Mouse (Mus musculus) kidney, postnatal 0 days (tissue): Measurements from ENCODE around the gene Fars2. TPM values are rescaled to one million over a fixed set of nuclear protein-coding genes. Genes with fewer than 3 reads are reported as not detected.
"Not testable (repeated sequence)": the region's sequence is repeated elsewhere in the genome, so short reads cannot be mapped to it uniquely, and the experiment has no call there.

Experiments
- ATAC-seq: fragments of 200-750 bp; cut with Nextera tagmentation; replicated peaks from 2 replicates; pipeline ENCODE4 v1.8.0; 2017; ENCODE audit warnings: low read depth, moderate number of reproducible peaks, moderate TSS enrichment, moderate library complexity; ENCODE audit not compliant: low FRiP score
- DNase-seq: peaks from one replicate; pipeline ENCODE4 v3.0.0-alpha.2; 2016; ENCODE audit warnings: low spot score
- H3K27ac ChIP-seq: fragments of 300-500 bp; sonication (generic); 2 replicates; pipeline ENCODE4 v1.5.1; 2014; ENCODE audit warnings: mild to moderate bottlenecking
- H3K27me3 ChIP-seq: fragments of 300-500 bp; sonication (generic); 2 replicates; pipeline ENCODE4 v1.6.1; 2014; ENCODE audit warnings: low read length, mixed read lengths; ENCODE audit not compliant: insufficient read depth
- H3K36me3 ChIP-seq: fragments of 300-500 bp; sonication (generic); 2 replicates; pipeline ENCODE4 v1.6.1; 2014; ENCODE audit warnings: low read length, mixed read lengths; ENCODE audit not compliant: insufficient read depth
- H3K4me1 ChIP-seq: fragments of 300-500 bp; sonication (generic); replicated peaks from 2 replicates; pipeline ENCODE4 v1.6.1; 2014; ENCODE audit warnings: antibody characterized with exemption, low read length, mixed read lengths; ENCODE audit not compliant: insufficient read depth
- H3K4me2 ChIP-seq: fragments of 300-500 bp; sonication (generic); 2 replicates; pipeline ENCODE4 v1.6.1; 2014; ENCODE audit warnings: mild to moderate bottlenecking, low read length, moderate library complexity, mixed read lengths
- H3K4me3 ChIP-seq: fragments of 300-500 bp; sonication (generic); replicated peaks from 2 replicates; pipeline ENCODE4 v1.5.1; 2014; ENCODE audit warnings: low read depth, low read length
- H3K9ac ChIP-seq: fragments of 300-500 bp; sonication (generic); 2 replicates; pipeline ENCODE4 v1.6.1; 2014; ENCODE audit warnings: low read depth, low read length
- H3K9me3 ChIP-seq: fragments of 300-500 bp; sonication (generic); replicated peaks from 2 replicates; pipeline ENCODE4 v1.6.1; 2016; ENCODE audit warnings: low read length, inconsistent platforms, mixed read lengths
- CTCF ChIP-seq: IDR thresholded peaks from 2 replicates; pipeline ENCODE4 v1.5.1; 2016; ENCODE audit warnings: antibody characterized with exemption, low read depth, mild to moderate bottlenecking, moderate library complexity
- WGBS: fragments of 180-500 bp; shearing (Covaris S2); extraction: QIAGEN DNeasy Blood & Tissue Kit; methylation state at CpG from one replicate; pipeline ENCODE4 v1.1.7; 2014; 5-methylcytosine and 5-hydroxymethylcytosine counted together
- polyA plus RNA-seq: library from polyadenylated mRNA; unstranded; fragments of >200 nt; fragmentation: Nextera tagmentation; extraction: Ambion mirVana; gene quantifications from 2 replicates; pipeline ENCODE4 v1.2.1, GENCODE M21; 2015

Fars2 gene
- polyA plus RNA-seq, 1 experiment from 2014 or later, result 54.7 TPM

DNA sequence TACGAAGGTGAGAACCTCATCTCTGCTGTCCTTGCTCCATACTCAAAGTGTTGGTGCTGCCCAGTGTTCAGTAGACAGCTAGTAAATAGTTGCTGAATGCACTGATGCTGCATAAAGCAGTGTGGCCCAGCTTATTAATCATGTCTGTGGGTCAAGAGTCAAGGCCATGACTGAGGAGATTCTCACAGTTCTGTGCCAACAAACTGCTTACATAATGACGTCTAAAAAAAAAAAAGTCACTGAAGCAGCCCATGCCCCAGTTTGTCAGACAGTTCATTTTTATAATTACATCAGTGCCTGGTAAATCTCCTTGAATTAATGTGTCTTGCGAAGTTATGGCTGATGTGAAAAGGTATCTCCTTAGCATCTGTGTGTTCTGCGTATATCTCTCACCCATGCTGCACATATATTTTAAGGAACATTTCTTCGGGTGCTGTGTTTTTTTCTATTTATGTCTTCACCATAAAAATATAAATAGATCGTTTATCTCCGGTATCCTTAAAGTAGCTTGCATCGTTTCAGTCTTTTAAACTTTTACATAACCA is 314.8 kb downstream of the Fars2 start:
- H3K27ac ChIP-seq, result no peak overlapping the region
- H3K9ac ChIP-seq, result no peak overlapping the region
- WGBS, result 82% methylated on average over 8 of the region's 8 CpGs
- ATAC-seq, result no peak
- H3K4me1 ChIP-seq, result no peaks in the 10 kb centered on the region
- no peaks in the 10 kb centered on the region for H3K36me3 ChIP-seq
- no peak for DNase-seq
- H3K4me2 ChIP-seq, result no peak overlapping the region
- no peak for TF ChIP-seq CTCF
- H3K4me3 ChIP-seq, result no peak overlapping the region
- no peaks in the 10 kb centered on the region for H3K27me3 ChIP-seq
- H3K9me3 ChIP-seq, result no peaks in the 10 kb centered on the region

DNA sequence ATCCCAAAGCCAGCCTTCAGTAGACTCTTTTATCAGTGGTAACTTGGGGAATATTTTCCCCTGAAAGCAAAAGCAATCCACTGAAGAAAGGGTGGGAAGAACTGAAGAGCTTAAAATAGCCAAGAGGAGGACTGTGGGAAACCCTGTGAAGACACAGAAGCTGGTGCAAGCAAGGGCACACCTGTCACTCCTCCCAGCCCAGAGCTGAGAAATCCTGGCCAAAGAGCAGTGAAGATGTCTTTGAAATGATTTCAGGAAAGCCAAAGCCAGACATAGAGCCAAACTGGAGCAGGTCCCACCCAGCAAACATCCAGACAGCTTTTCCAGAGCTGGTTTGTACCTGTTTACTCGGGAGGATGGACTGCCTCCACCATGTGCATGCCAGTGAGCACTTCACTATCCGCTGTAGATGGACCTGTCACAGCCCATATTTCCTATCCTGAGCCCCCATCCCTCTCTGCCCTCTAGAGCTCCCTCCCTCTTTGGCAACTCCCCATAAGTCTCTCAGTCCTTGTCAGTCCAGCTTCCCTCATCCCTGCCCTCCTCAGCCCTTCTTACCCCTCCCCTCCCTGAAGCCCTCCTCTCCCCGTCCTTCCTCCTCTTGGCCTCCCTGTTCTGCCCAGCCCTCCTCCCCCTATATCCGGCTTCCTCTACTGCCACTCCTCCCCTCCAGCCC is 327.7 kb downstream of the Fars2 start:
- Histone ChIP-seq H3K4me2 (no peak overlapping the region), H3K9ac (no peak overlapping the region), H3K27ac (no peak overlapping the region), H3K27me3 (no peaks in the 10 kb centered on the region), H3K36me3 (no peaks in the 10 kb centered on the region), H3K4me3 (no peak overlapping the region), H3K9me3 (no peaks in the 10 kb centered on the region), H3K4me1 (no peaks in the 10 kb centered on the region)
- ATAC-seq (0 out of 2 replicates have a peak, but pooled peaks have one; percentile 17), DNase-seq (no peak)
- TF ChIP-seq CTCF, result no peak
- 50% methylated on average over 4 of the region's 4 CpGs for WGBS

DNA sequence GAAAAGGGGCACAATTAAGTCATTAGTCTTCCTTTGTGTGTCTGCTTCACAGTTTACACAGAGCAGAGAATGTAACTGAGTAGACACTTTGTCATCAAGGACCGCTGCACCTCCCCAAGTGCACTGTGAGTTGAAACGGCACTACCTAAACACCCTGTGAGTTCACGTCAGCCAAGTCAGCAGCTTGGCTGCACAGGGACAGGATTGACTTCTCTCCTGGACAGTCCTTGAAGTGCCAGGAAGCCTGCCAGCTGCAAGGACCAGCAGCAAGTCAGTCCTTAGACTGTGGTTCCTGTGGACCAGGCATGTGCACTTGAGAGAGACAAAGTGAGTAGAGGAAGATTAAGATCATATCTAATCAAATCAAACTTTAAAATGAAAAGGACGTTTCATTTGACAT is 330.7 kb downstream of the Fars2 start:
- ATAC-seq, result no peak
- WGBS, result 42% methylated on average over 4 of the region's 4 CpGs
- TF ChIP-seq CTCF, result no peak

DNA sequence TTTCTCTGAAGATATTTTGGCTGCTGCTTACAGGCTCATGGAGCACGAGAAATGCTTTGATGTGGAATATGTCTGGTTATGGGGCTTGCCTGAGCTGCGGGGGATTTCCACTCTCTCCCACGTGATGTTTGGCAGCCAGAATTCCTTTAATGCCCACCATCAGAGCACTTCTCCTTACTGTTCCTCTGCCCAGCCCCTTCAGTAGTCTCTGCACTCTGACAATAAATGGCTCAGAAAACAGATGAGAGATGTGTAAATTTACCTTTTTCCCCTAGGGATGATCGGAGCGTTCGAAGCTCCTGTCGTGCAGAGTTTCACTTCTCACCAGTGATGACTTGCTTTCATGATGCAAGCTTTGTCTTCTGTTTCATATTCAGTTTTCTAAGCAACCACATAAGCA is 331.4 kb downstream of the Fars2 start:
- TF ChIP-seq CTCF, result no peak
- no peaks in the 10 kb centered on the region for H3K36me3 ChIP-seq
- no peaks in the 10 kb centered on the region for H3K27me3 ChIP-seq
- DNase-seq, result no peak
- no peaks in the 10 kb centered on the region for H3K9me3 ChIP-seq
- 72% methylated on average over 7 of the region's 7 CpGs for WGBS
- no peak for ATAC-seq
- no peak overlapping the region for H3K9ac ChIP-seq
- H3K4me1 ChIP-seq, result no peaks in the 10 kb centered on the region
- no peak overlapping the region for H3K4me3 ChIP-seq
- no peak overlapping the region for H3K4me2 ChIP-seq
- H3K27ac ChIP-seq, result no peak overlapping the region

More for the DNA sequence above, 330.7 kb downstream of the Fars2 start:
- no peak overlapping the region for H3K9ac ChIP-seq
- no peak overlapping the region for H3K4me2 ChIP-seq
- H3K9me3 ChIP-seq, result no peaks in the 10 kb centered on the region
- no peaks in the 10 kb centered on the region for H3K36me3 ChIP-seq
- H3K27ac ChIP-seq, result no peak overlapping the region
- H3K4me3 ChIP-seq, result no peak overlapping the region
- H3K4me1 ChIP-seq, result no peaks in the 10 kb centered on the region
- H3K27me3 ChIP-seq, result no peaks in the 10 kb centered on the region
- peak; percentile 11 for DNase-seq

DNA sequence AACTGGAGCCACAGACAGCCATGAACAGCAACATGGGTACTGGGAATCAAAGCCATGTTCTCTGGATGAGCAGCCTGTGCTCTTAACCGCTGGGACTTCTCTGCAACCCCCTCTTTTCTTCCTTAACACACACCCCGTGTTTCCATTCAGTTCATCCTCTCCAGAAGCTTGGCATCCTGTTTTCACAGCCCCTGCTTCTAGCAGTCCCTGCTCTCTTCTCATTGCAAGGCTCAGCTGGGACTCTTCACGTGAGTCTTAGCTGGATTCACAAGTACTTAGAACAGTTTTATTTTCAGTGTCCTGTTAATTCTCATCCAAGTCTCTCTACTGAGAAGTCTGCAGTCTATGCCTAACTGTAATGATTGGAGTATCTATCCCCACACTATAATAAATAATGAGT is 334.2 kb downstream of the Fars2 start:
- TF ChIP-seq CTCF, result no peak
- DNase-seq, result no peak
- no peaks in the 10 kb centered on the region for H3K4me1 ChIP-seq
- 71% methylated on average over 3 of the region's 3 CpGs for WGBS
- no peaks in the 10 kb centered on the region for H3K36me3 ChIP-seq
- no peak overlapping the region for H3K4me3 ChIP-seq
- H3K9ac ChIP-seq, result no peak overlapping the region
- no peak overlapping the region for H3K4me2 ChIP-seq
- ATAC-seq, result no peak
- H3K27me3 ChIP-seq, result no peaks in the 10 kb centered on the region
- H3K9me3 ChIP-seq, result no peaks in the 10 kb centered on the region
- no peak overlapping the region for H3K27ac ChIP-seq

DNA sequence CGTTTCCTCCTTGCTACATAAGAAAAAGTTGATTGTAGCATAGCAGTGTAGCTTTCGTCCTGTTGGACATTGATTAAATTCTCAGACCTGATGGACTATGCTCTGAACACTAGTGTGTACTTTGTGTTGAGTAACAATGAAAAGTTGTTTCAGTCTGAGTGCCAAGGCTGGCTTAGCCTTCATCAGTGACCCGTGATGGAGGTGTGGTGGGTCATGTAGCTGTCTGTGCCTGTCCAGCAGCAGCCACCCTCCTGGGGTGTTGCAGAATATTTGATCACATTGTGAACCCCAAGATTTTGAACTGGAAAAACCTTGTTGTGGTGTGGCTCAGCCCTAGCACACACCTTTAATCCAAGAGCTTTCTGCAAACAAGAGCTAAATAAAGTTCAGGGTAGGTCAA is 343.3 kb downstream of the Fars2 start:
- Histone ChIP-seq H3K36me3 (no peaks in the 10 kb centered on the region), H3K9me3 (no peaks in the 10 kb centered on the region), H3K4me1 (no peaks in the 10 kb centered on the region), H3K27me3 (no peaks in the 10 kb centered on the region), H3K4me3 (no peak overlapping the region), H3K9ac (no peak overlapping the region), H3K27ac (no peak overlapping the region), H3K4me2 (no peak overlapping the region)
- peak; percentile 66 for ATAC-seq
- TF ChIP-seq CTCF, result no peak
- WGBS, result 54% methylated on average over 3 of the region's 3 CpGs
- no peak for DNase-seq

DNA sequence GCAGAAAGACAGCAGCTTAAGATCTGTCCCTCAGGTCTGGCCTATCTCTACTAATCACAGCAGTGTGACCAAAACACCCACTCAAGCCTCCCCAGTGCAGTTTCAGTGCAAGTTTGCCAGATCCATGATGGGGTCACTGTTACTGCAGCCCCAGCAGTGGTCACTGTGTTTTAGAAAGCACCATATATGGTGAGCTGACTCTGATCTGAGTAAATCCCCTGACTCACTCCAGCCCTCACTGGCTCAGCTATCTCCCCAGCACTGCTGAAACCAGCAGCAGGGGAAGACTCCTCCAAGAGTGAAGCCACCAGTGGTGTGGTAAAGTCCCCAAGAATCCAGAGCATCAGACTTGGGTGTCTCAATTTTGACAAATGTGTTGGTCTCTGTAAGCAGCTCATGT is 346.5 kb downstream of the Fars2 start:
- H3K9me3 ChIP-seq, result no peaks in the 10 kb centered on the region
- no peak overlapping the region for H3K4me3 ChIP-seq
- no peaks in the 10 kb centered on the region for H3K4me1 ChIP-seq
- H3K36me3 ChIP-seq, result no peaks in the 10 kb centered on the region
- H3K27me3 ChIP-seq, result no peaks in the 10 kb centered on the region
- H3K27ac ChIP-seq, result no peak overlapping the region
- H3K4me2 ChIP-seq, result no peak overlapping the region
- H3K9ac ChIP-seq, result no peak overlapping the region
- ATAC-seq (no peak), DNase-seq (no peak)
- no peak for TF ChIP-seq CTCF

DNA sequence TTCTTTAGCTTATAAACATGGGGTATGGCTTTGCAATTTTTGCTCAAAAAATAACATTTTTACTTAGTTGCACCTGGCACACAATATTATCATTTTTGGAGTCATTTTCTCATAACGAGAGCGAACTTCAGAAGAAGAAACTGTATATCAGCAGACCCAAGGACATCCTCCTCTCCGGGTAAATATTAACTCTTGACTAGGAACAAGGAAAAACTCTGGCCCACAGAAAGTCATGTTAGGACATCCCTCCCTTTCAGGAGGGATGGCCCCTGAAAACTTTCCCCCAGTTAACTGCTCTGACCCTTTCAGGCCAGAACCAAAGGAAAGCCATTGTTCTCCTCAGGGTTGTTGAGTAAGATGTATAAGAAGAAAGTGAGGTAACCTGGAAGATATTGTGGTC is 348.9 kb downstream of the Fars2 start:
- not testable (repeated sequence) for H3K27me3 ChIP-seq, H3K4me2 ChIP-seq, H3K27ac ChIP-seq, H3K9ac ChIP-seq, DNase-seq, ATAC-seq, H3K9me3 ChIP-seq, H3K36me3 ChIP-seq, H3K4me1 ChIP-seq, H3K4me3 ChIP-seq
- 88% methylated on average over 3 of the region's 3 CpGs for WGBS
